Mouse (Mus musculus): ENCODE measurements at regions not wholly inside any gene's neighbourhood (a gene's known extent, or its start where the extent isn't known, plus 50 kb on each side); places are given as distances from the start of the nearest gene placed in this dataset.

DNA sequence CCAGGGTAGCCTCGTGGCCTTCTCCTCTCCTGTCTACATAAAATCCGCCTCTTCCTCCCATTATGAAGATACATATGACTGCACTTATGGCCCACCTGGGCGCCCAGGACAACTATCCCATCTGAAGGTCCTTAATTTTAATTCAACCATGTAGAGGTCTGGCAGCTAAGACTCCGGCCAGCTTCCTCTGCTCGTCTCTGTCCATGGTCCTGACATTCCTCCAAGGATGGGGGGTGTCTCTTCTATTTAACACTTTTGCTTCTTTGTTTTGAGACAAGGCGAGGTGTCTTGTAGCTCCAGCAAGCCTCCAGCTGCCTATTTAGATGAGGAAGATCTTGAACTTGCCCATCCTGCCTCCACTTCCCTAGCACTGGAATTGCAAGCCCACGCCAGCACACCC is 83.0 kb upstream of the Unc5b start:
- TF ChIP-seq CTCF (IDR thresholded peaks at IDR 0.05; ENCODE audit: borderline replicate concordance, insufficient read depth, low read length) (no peak), POLR2A (IDR thresholded peaks at IDR 0.05; ENCODE audit: low read depth, low read length) (no peak)
